Mouse (Mus musculus) E14TG2a.4 (cell line): ENCODE results near the gene Hoxb1.

Source experiments
- H3K27me3 ChIP-seq: 2 replicates; pipeline ENCODE4 v1.6.1; 2014; ENCODE audit warnings: low read length, control low read depth; ENCODE audit not compliant: insufficient read depth
- H3K36me3 ChIP-seq: 2 replicates; pipeline ENCODE4 v1.6.1; 2014; ENCODE audit warnings: low read length, control low read depth; ENCODE audit not compliant: insufficient read depth
- H3K4me1 ChIP-seq: replicated peaks from 2 replicates; pipeline ENCODE4 v1.6.1; 2014; ENCODE audit warnings: low read depth, low read length, control low read depth
- H3K4me3 ChIP-seq: replicated peaks from 2 replicates; pipeline ENCODE4 v1.5.1; 2014; ENCODE audit warnings: mild to moderate bottlenecking, low read length
- H3K9me3 ChIP-seq: 2 replicates; pipeline ENCODE4 v1.6.1; 2014; ENCODE audit warnings: low read length, control low read depth
- CTCF ChIP-seq: conservative IDR thresholded peaks from 2 replicates; pipeline ENCODE4 v1.5.1; 2014; ENCODE audit warnings: low read length
- NANOG ChIP-seq: IDR thresholded peaks from 2 replicates; pipeline ENCODE4 v1.6.1; 2014; ENCODE audit warnings: borderline replicate concordance, low read length, mixed read lengths
- POU5F1 ChIP-seq: IDR thresholded peaks from 2 replicates; pipeline ENCODE4 v1.6.1; 2014; ENCODE audit warnings: low read length, borderline replicate concordance

The Hoxb1 gene

GRCm38 (mm10) chr11:96365441-96366091, at the start of gene Hoxb1:
Gene Hoxb1, plus strand, starts transcription at chr11:96365752.
- Histone ChIP-seq H3K4me1 (peaks cover 41% of the 10 kb centered on the region), H3K27me3 (peaks cover 94% of the 10 kb centered on the region), H3K9me3 (peaks cover 5% of the 10 kb centered on the region), H3K4me3 (peak within 1 kb of the TSS; percentile 57), H3K36me3 (no peaks in the 10 kb centered on the region)
- TF ChIP-seq CTCF = no peak
- no peak for TF ChIP-seq NANOG
- TF ChIP-seq POU5F1 = no peak

GRCm38 (mm10) chr11:96316696-96317607, 48.6 kb upstream of the Hoxb1 start:
- no peaks in the 10 kb centered on the region for H3K36me3 ChIP-seq
- H3K9me3 ChIP-seq = no peaks in the 10 kb centered on the region
- H3K4me1 ChIP-seq = peaks cover 39% of the 10 kb centered on the region
- H3K27me3 ChIP-seq = peaks cover 98% of the 10 kb centered on the region
- H3K4me3 ChIP-seq = no peak overlapping the region
- TF ChIP-seq POU5F1 (no peak), NANOG (no peak), CTCF (no peak)

GRCm38 (mm10) chr11:96317608-96318367, 47.8 kb upstream of the Hoxb1 start, which contains the start of gene Hoxb4:
Gene Hoxb4, plus strand, starts transcription at chr11:96318267.
- TF ChIP-seq POU5F1 (no peak), CTCF (no peak), NANOG (no peak)
- H3K27me3 ChIP-seq = peaks cover 98% of the 10 kb centered on the region
- H3K4me3 ChIP-seq = peak within 1 kb of the TSS; percentile 70
- H3K36me3 ChIP-seq = no peaks in the 10 kb centered on the region
- H3K4me1 ChIP-seq = peaks cover 32% of the 10 kb centered on the region
- no peaks in the 10 kb centered on the region for H3K9me3 ChIP-seq

- Histone ChIP-seq H3K36me3 (no peaks in the 10 kb centered on the region), H3K27me3 (peaks cover 98% of the 10 kb centered on the region), H3K4me3 (peak overlapping the region; percentile 70), H3K9me3 (no peaks in the 10 kb centered on the region), H3K4me1 (peaks cover 31% of the 10 kb centered on the region)
- TF ChIP-seq POU5F1 = no peak
- TF ChIP-seq NANOG = no peak
Measured at GRCm38 (mm10) chr11:96318368-96319070, 47.0 kb upstream of the Hoxb1 start.

- no peaks in the 10 kb centered on the region for H3K9me3 ChIP-seq
- peaks cover 35% of the 10 kb centered on the region for H3K4me1 ChIP-seq
- no peak for TF ChIP-seq CTCF
- no peak for TF ChIP-seq POU5F1
- no peak for TF ChIP-seq NANOG
- H3K4me3 ChIP-seq = peak overlapping the region; percentile 70
- peaks cover 98% of the 10 kb centered on the region for H3K27me3 ChIP-seq
- H3K36me3 ChIP-seq = no peaks in the 10 kb centered on the region
Measured at GRCm38 (mm10) chr11:96319071-96319902, 46.3 kb upstream of the Hoxb1 start.

GRCm38 (mm10) chr11:96319910-96320309, 45.6 kb upstream of the Hoxb1 start:
- Histone ChIP-seq H3K4me1 (peaks cover 30% of the 10 kb centered on the region), H3K36me3 (no peaks in the 10 kb centered on the region), H3K9me3 (no peaks in the 10 kb centered on the region), H3K4me3 (peak overlapping the region; percentile 37; the same call in 1 of the 2 replicates), H3K27me3 (peaks cover 98% of the 10 kb centered on the region)
- no peak for TF ChIP-seq POU5F1
- no peak for TF ChIP-seq CTCF
- no peak for TF ChIP-seq NANOG

GRCm38 (mm10) chr11:96320688-96321087, 44.9 kb upstream of the Hoxb1 start:
- H3K36me3 ChIP-seq = no peaks in the 10 kb centered on the region
- peaks cover 27% of the 10 kb centered on the region for H3K4me1 ChIP-seq
- no peak overlapping the region for H3K4me3 ChIP-seq
- peaks cover 98% of the 10 kb centered on the region for H3K27me3 ChIP-seq
- H3K9me3 ChIP-seq = no peaks in the 10 kb centered on the region
- no peak for TF ChIP-seq NANOG
- TF ChIP-seq POU5F1 = no peak
- no peak for TF ChIP-seq CTCF
